Mouse (Mus musculus): ENCODE measurements at regions not wholly inside any gene's neighbourhood (a gene's known extent, or its start where the extent isn't known, plus 50 kb on each side); places are given as distances from the start of the nearest gene placed in this dataset.
A peak's percentile ranks its signal among the peaks of the same experiment; 100 is the strongest.

DNA sequence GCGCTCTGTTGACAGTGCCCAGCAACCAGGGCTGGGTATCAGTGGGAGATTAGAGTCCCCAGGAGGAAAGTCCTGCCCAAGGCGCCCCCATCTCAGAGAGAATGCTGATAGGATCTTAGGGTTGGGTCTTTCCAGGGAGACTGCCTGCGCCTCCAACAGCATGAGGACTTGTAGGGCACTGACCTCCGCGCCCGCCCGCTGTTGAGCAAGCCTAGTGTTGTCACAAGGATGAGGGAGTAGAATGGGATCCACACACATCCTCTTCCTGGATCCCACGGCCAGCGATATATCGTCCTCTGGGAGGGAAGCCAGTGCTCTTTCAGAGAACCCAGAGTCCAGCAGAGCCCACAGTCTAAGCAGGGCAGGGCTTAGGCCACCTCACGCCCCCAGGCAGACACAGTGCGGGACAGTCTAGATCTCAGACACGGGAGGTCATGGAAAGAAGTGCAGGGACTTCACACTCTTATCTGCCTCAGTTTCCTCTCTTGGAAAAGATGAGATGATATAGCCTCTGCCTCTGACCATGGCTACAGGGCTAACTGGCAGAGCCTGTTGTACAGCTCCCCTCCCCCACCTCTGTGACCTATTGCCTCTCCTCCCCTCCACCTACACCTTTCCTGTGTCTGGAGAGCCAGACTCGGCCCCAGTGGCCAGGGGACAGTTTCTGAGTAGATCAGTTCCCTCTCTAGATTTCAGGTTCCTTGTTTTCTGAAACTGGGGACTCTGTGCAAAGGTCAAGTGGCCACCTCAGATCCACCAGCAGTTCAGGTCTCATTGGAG lies 52.0 kb upstream of the Dusp5 start:
- no peak for DNase-seq (ENCODE audit: low read depth)

DNA sequence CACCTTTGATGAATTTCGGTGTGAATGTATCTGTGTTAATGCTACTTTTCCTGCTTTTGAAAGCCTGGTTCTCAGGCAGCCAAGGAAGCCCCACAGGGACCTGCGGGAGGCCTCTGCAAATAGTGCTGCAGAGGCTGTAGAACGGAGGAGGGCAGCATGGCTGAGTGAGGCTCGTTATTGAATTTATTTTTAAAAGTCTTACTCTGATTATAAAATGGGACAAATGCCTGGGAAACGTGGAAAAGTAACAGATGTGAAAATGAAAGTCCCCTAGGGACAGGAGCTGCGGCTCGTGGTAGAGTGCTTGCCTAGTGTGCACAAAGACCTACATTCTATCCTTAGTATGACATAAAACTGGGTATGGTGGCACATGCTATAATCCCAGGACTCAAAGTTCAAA lies 59.7 kb upstream of the Dusp5 start:
- DNase-seq (ENCODE audit: low read depth), result no peak

DNA sequence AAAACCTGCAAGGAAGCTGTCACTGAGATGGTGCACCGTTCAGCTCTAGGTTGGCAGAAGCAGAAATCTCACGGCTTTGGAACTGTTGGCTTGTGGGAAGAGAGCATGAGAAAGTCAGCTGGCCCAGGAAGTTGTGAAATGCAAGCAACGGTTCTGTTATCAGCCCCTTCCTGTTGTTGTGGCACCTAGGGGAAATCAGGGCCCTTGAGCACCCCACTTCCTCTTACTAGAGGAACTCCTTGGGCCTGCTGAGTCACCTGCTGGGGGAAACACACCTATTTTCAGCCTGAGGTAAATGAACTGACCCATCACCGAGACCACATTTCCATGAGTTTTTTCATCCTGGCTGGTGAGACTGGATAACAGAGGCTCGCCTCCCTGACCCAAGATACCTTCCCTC lies 64.2 kb upstream of the Dusp5 start:
- no peak for DNase-seq (ENCODE audit: low read depth)

- no peak for DNase-seq (ENCODE audit: low read depth)
Observed at GRCm38 (mm10) chr19:53464135-53464534, 64.8 kb upstream of the Dusp5 start.

GRCm38 (mm10) chr19:53461025-53462015 lies 67.6 kb upstream of the Dusp5 start:
- DNase-seq (ENCODE audit: low read depth), result peak; percentile 88

- DNase-seq (ENCODE audit: low read depth), result no peak
Observed at GRCm38 (mm10) chr19:53460312-53461024, 68.4 kb upstream of the Dusp5 start.

DNA sequence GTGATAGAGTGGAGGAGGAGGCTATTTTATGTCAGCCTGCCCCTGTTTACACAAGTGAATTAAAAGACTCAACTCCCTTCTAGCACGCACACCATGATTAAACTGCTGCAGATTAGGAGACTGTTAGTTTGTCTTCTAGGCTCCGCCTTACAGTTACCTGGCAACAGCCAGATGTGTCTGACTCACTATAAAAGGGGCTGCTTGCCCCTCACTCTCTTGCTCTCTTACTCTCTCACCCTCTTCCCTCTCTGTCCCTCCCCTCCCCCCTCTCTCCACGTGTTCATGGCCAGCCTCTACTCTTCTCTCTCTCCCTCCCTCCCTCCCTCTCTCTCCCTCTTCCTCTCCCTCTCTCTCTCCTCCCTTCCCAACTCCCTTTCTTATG lies 69.0 kb upstream of the Smndc1 start:
- DNase-seq (ENCODE audit: low read depth), result no peak

DNA sequence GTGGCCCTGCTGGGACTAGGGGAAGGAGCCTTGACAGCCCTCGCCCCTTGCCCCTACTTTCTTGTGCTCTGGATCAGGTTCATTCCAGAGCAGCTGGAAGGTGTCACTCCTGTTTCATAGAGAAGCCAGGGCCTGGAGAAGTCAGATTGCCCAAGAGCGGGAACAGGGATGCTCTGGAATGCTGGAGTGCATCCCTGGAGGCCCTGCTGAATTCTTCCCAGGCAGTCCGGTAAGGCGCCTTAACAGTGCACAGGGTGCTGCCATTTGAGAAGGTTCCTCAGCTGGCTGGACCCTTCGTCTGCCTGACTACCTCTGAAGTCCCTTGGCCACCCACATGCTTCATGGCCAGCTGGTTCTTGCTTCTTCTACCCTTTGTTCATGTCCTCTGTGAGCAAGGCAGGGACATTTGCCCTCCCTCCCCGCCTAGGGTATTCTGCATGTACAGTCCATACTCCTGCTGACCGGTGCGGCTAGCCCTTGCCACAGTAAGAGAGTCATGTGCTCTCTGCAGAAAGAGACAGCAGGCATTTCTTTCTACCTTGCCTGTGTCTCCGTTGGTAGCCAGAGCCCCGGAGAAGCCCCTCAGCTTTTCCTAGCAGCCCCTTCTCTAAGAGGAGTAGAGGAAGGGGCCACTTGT lies 68.5 kb upstream of the Smndc1 start:
- peak; percentile 35 for DNase-seq (ENCODE audit: low read depth)

- peak; percentile 38 for DNase-seq (ENCODE audit: low read depth)
Observed at GRCm38 (mm10) chr19:53456681-53457080, 66.3 kb upstream of the Smndc1 start.

DNA sequence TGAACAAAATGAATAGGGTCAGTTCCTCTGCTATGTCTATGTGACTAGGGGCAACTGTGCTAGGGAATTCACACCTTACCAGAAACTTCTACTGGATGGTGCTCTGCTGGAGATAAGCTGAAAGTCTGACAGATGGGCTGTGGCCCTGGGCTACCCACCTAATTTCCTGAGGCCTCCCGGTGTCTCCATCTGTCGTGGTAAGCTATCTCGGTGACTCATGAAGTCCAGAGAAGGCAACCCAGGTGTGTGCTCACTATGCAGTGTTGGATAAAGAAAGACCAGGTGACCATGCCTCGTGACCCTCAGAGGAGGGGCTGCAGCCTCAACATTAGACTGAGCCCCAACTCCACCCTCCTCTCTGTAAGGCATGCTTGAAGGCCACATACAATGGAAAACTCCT lies 64.2 kb upstream of the Smndc1 start:
- no peak for DNase-seq (ENCODE audit: low read depth)

GRCm38 (mm10) chr19:53454059-53454458 lies 63.7 kb upstream of the Smndc1 start:
- DNase-seq (ENCODE audit: low read depth), result no peak

- DNase-seq (ENCODE audit: low read depth), result no peak
Observed at GRCm38 (mm10) chr19:53453317-53453947, 63.1 kb upstream of the Smndc1 start.

- DNase-seq (ENCODE audit: low read depth), result no peak
Observed at GRCm38 (mm10) chr19:53452360-53452759, 62.0 kb upstream of the Smndc1 start.

DNA sequence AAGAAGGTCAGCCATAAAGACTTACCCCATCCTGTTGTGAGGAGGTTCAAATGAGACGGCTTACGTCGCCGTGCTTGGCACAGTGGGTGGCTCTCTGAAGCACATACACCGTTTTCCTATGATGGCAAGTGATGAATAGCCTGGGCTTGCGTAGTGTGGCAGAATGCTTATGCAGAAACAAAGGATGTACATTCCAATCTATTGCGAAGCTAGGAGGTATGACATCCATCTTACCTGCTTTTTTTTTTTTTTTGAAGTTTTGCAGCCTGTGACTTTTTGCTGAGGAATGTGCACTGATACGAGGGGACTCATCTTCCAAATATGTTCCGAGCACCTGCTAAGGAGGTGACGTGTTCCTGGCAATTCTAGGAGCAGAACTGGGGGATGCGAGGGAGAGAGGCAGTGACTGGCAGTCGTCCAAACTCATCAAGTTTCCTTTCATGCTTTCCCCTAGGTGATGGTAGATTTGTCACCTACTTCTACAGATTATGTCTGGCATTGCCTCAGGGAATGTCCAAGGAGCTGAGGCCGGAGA lies 61.1 kb upstream of the Smndc1 start:
- DNase-seq (ENCODE audit: low read depth), result no peak

- peak; percentile 78 for DNase-seq (ENCODE audit: low read depth)
Observed at GRCm38 (mm10) chr19:53450624-53451387, 60.4 kb upstream of the Smndc1 start.

DNA sequence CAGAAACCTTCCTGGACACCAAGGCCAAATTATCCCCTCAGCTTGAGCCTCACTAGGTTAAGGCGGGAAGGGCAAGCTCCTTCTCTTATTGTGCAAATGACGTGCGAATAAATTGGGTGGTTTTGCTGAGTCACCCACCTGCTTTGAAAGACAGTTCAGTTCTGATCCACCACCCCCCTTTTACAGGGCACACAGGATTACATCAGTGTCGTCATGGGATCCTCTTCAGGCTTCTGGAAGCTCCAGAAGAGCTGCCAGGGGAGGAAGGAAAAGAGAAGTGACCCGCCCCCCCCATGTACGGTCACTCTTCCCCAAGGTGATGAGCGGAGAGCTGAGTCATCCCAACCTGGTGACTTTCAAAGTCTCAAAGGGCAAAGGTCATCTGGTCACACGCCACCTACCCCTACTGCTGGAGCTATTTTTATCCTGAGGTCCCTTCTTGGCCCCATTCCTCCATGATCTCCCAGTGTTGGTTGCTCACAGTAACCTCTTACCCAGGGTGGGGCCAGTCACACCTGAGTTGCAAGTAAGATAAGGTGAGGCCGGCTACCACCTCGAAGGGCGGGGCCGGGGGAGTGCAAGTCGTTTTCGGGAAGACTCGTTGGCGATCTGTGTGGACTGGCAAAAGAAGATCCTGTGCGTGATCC lies 58.9 kb upstream of the Smndc1 start:
- DNase-seq (ENCODE audit: low read depth), result no peak

DNA sequence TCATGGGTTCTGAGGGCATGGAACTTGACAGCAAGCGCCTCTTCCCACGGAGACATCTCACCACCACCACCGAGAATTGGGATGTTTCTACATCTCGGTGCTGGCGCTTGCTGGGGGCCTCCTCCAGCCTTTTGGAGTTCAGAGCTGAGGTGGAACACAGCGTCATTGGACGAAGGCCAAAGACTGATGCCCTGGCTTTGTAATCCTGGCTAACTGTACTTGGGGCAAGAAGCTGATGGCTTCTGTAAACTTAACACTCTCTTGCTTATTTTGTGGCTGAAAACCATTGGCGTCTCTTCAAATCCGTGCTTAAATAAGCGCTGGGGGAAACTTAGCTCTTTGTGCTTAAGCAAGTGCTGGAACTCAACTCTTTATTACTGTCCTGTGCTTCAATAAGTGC lies 57.8 kb upstream of the Smndc1 start:
- DNase-seq (ENCODE audit: low read depth), result peak; percentile 78

DNA sequence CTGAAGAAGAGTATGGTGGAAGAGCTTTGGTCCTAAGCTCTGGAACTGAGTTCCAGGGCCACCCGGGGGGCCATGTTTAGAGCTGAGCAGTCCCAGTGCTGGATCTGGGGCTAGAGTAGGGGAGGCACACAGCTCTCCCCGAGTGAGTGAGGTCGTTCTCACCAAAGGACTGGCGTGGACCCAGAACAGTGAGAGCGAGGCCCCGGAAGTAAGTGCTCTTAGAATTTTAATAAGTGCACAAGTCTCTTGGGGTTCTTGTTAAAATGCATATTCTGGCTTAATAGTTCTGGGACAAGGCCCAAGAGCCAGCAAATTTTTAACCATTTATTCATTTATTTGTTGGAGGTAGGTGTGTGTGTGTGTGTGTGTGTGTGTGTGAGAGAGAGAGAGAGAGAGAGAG lies 57.4 kb upstream of the Smndc1 start:
- DNase-seq (ENCODE audit: low read depth), result peak; percentile 69

DNA sequence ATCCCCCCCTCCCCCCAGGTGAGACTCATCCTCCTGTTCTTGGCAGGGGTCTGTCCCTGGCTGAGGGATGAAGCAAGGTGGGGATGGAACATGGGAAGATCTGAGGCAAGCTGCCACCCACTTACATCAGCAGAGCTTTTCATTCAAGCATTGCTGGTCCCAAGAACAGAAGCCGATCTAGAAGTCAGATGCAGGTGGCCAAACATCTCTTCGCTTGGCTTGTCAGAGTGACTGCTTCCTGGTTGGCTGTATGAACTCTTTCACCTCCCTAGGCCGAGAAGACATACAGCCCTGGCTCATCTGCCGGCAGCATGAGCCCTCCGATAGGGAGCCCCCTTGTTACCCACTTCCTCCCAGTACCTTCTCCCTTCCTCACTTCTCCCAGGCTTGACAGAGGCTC lies 55.8 kb upstream of the Smndc1 start:
- no peak for DNase-seq (ENCODE audit: low read depth)

- no peak for DNase-seq (ENCODE audit: low read depth)
Observed at GRCm38 (mm10) chr19:53444646-53445045, 54.3 kb upstream of the Smndc1 start.
